Mouse (Mus musculus): ENCODE results near the gene Lbh. TPM values are rescaled to one million over a fixed set of nuclear protein-coding genes. Genes with fewer than 3 reads are reported as not detected.

Gene Lbh
- polyA plus RNA-seq, 1 experiment: 0.10 TPM

GRCm38 (mm10) chr17:72919641-72920040 lies 1.5 kb downstream of the Lbh start:
- no peak overlapping the region for H3K4me3 ChIP-seq (replicated peaks)
- TF ChIP-seq TAL1 (IDR thresholded peaks at IDR 0.05; ENCODE audit: low read length): no peak
- TF ChIP-seq GATA1 (IDR thresholded peaks at IDR 0.05; ENCODE audit: low read length): no peak
- no peaks in the 10 kb centered on the region for H3K9me3 ChIP-seq (ENCODE audit: control insufficient read depth, low read length)
- peaks cover 12% of the 10 kb centered on the region for H3K4me1 ChIP-seq (ENCODE audit: control insufficient read depth)
- H3K27me3 ChIP-seq (ENCODE audit: control insufficient read depth): peaks cover 45% of the 10 kb centered on the region
- H3K36me3 ChIP-seq (ENCODE audit: control insufficient read depth): no peaks in the 10 kb centered on the region

- no peaks in the 10 kb centered on the region for H3K36me3 ChIP-seq (ENCODE audit: control insufficient read depth)
- H3K4me3 ChIP-seq (replicated peaks): no peak overlapping the region
- peaks cover 12% of the 10 kb centered on the region for H3K4me1 ChIP-seq (ENCODE audit: control insufficient read depth)
- peaks cover 45% of the 10 kb centered on the region for H3K27me3 ChIP-seq (ENCODE audit: control insufficient read depth)
- H3K9me3 ChIP-seq (ENCODE audit: control insufficient read depth, low read length): no peaks in the 10 kb centered on the region
- TF ChIP-seq GATA1 (IDR thresholded peaks at IDR 0.05; ENCODE audit: low read length) (no peak), TAL1 (IDR thresholded peaks at IDR 0.05; ENCODE audit: low read length) (no peak)
Observed at GRCm38 (mm10) chr17:72920430-72920829, 2.3 kb downstream of the Lbh start.

- Histone ChIP-seq H3K4me3 (replicated peaks) (no peak overlapping the region), H3K9me3 (ENCODE audit: control insufficient read depth, low read length) (no peaks in the 10 kb centered on the region), H3K36me3 (ENCODE audit: control insufficient read depth) (no peaks in the 10 kb centered on the region), H3K27me3 (ENCODE audit: control insufficient read depth) (peaks cover 42% of the 10 kb centered on the region), H3K4me1 (ENCODE audit: control insufficient read depth) (peaks cover 12% of the 10 kb centered on the region)
- no peak for TF ChIP-seq TAL1 (IDR thresholded peaks at IDR 0.05; ENCODE audit: low read length)
- TF ChIP-seq GATA1 (IDR thresholded peaks at IDR 0.05; ENCODE audit: low read length): no peak
Observed at GRCm38 (mm10) chr17:72920971-72921370, 2.9 kb downstream of the Lbh start.

- no peaks in the 10 kb centered on the region for H3K9me3 ChIP-seq (ENCODE audit: control insufficient read depth, low read length)
- no peaks in the 10 kb centered on the region for H3K36me3 ChIP-seq (ENCODE audit: control insufficient read depth)
Observed at GRCm38 (mm10) chr17:72922206-72922605, 4.1 kb downstream of the Lbh start.

GRCm38 (mm10) chr17:72923283-72923682 lies 5.2 kb downstream of the Lbh start:
- Histone ChIP-seq H3K9me3 (ENCODE audit: control insufficient read depth, low read length) (no peaks in the 10 kb centered on the region), H3K27me3 (ENCODE audit: control insufficient read depth) (peaks cover 18% of the 10 kb centered on the region), H3K4me3 (replicated peaks) (no peak overlapping the region), H3K4me1 (ENCODE audit: control insufficient read depth) (peaks cover 7% of the 10 kb centered on the region), H3K36me3 (ENCODE audit: control insufficient read depth) (no peaks in the 10 kb centered on the region)
- TF ChIP-seq TAL1 (IDR thresholded peaks at IDR 0.05; ENCODE audit: low read length): no peak
- no peak for TF ChIP-seq GATA1 (IDR thresholded peaks at IDR 0.05; ENCODE audit: low read length)

More at GRCm38 (mm10) chr17:72922206-72922605, 4.1 kb downstream of the Lbh start:
- peaks cover 12% of the 10 kb centered on the region for H3K4me1 ChIP-seq (ENCODE audit: control insufficient read depth)
- peaks cover 29% of the 10 kb centered on the region for H3K27me3 ChIP-seq (ENCODE audit: control insufficient read depth)
- H3K4me3 ChIP-seq (replicated peaks): no peak overlapping the region
- TF ChIP-seq GATA1 (IDR thresholded peaks at IDR 0.05; ENCODE audit: low read length) (no peak), TAL1 (IDR thresholded peaks at IDR 0.05; ENCODE audit: low read length) (no peak)

- H3K9me3 ChIP-seq (ENCODE audit: control insufficient read depth, low read length): no peaks in the 10 kb centered on the region
- H3K4me1 ChIP-seq (ENCODE audit: control insufficient read depth): no peaks in the 10 kb centered on the region
- H3K36me3 ChIP-seq (ENCODE audit: control insufficient read depth): no peaks in the 10 kb centered on the region
- H3K27me3 ChIP-seq (ENCODE audit: control insufficient read depth): peaks cover 8% of the 10 kb centered on the region
- no peak overlapping the region for H3K4me3 ChIP-seq (replicated peaks)
- no peak for TF ChIP-seq TAL1 (IDR thresholded peaks at IDR 0.05; ENCODE audit: low read length)
- TF ChIP-seq GATA1 (IDR thresholded peaks at IDR 0.05; ENCODE audit: low read length): no peak
Observed at GRCm38 (mm10) chr17:72924295-72924694, 6.2 kb downstream of the Lbh start.

GRCm38 (mm10) chr17:72925111-72925510 lies 7.0 kb downstream of the Lbh start:
- TF ChIP-seq TAL1 (IDR thresholded peaks at IDR 0.05; ENCODE audit: low read length) (no peak), GATA1 (IDR thresholded peaks at IDR 0.05; ENCODE audit: low read length) (no peak)

GRCm38 (mm10) chr17:72925804-72926617 lies 7.9 kb downstream of the Lbh start:
- Histone ChIP-seq H3K27me3 (ENCODE audit: control insufficient read depth) (no peaks in the 10 kb centered on the region), H3K36me3 (ENCODE audit: control insufficient read depth) (no peaks in the 10 kb centered on the region), H3K4me1 (ENCODE audit: control insufficient read depth) (no peaks in the 10 kb centered on the region), H3K9me3 (ENCODE audit: control insufficient read depth, low read length) (no peaks in the 10 kb centered on the region), H3K4me3 (replicated peaks) (no peak overlapping the region)
- TF ChIP-seq GATA1 (IDR thresholded peaks at IDR 0.05; ENCODE audit: low read length) (no peak), TAL1 (IDR thresholded peaks at IDR 0.05; ENCODE audit: low read length) (no peak)

More at GRCm38 (mm10) chr17:72925111-72925510, 7.0 kb downstream of the Lbh start:
- no peaks in the 10 kb centered on the region for H3K36me3 ChIP-seq (ENCODE audit: control insufficient read depth)
- no peak overlapping the region for H3K4me3 ChIP-seq (replicated peaks)
- H3K4me1 ChIP-seq (ENCODE audit: control insufficient read depth): no peaks in the 10 kb centered on the region
- peaks cover 2% of the 10 kb centered on the region; the same call in 1 of the 2 replicates for H3K27me3 ChIP-seq (ENCODE audit: control insufficient read depth)
- no peaks in the 10 kb centered on the region for H3K9me3 ChIP-seq (ENCODE audit: control insufficient read depth, low read length)

GRCm38 (mm10) chr17:72926994-72927393 lies 8.9 kb downstream of the Lbh start:
- TF ChIP-seq TAL1 (IDR thresholded peaks at IDR 0.05; ENCODE audit: low read length): no peak
- TF ChIP-seq GATA1 (IDR thresholded peaks at IDR 0.05; ENCODE audit: low read length): no peak
- H3K36me3 ChIP-seq (ENCODE audit: control insufficient read depth): no peaks in the 10 kb centered on the region
- no peaks in the 10 kb centered on the region for H3K27me3 ChIP-seq (ENCODE audit: control insufficient read depth)
- no peaks in the 10 kb centered on the region for H3K9me3 ChIP-seq (ENCODE audit: control insufficient read depth, low read length)
- H3K4me3 ChIP-seq (replicated peaks): no peak overlapping the region
- H3K4me1 ChIP-seq (ENCODE audit: control insufficient read depth): no peaks in the 10 kb centered on the region

Data from erythroblast, embryonic 14.5 days (primary cell).